Mouse (Mus musculus) stomach, embryonic 15.5 days (tissue): ENCODE results near the gene Icam5. TPM values are rescaled to one million over a fixed set of nuclear protein-coding genes. Genes with fewer than 3 reads are reported as not detected.

Experiments
- ATAC-seq: fragments of 200-750 bp; cut with Nextera tagmentation; 2 replicates; pipeline ENCODE4 v1.8.0; 2017; ENCODE audit warnings: low read depth, moderate number of reproducible peaks, moderate TSS enrichment; ENCODE audit not compliant: insufficient read depth, low FRiP score
- H3K27ac ChIP-seq: fragments of 300-500 bp; sonication (generic); 2 replicates; pipeline ENCODE4 v1.5.1; 2015; ENCODE audit warnings: mild to moderate bottlenecking, inconsistent platforms
- H3K27me3 ChIP-seq: fragments of 300-500 bp; sonication (generic); replicated peaks from 2 replicates; pipeline ENCODE4 v1.6.1; 2015; ENCODE audit warnings: inconsistent platforms
- H3K36me3 ChIP-seq: fragments of 300-500 bp; sonication (generic); 2 replicates; pipeline ENCODE4 v1.6.1; 2015; ENCODE audit warnings: inconsistent platforms
- H3K4me1 ChIP-seq: fragments of 300-500 bp; sonication (generic); 2 replicates; pipeline ENCODE4 v1.6.1; 2015; ENCODE audit warnings: inconsistent platforms
- H3K4me2 ChIP-seq: fragments of 300-500 bp; sonication (generic); 2 replicates; pipeline ENCODE4 v1.6.1; 2015; ENCODE audit warnings: mild to moderate bottlenecking, inconsistent platforms
- H3K4me3 ChIP-seq: fragments of 300-500 bp; sonication (generic); replicated peaks from 2 replicates; pipeline ENCODE4 v1.5.1; 2015; ENCODE audit warnings: inconsistent platforms
- H3K9ac ChIP-seq: fragments of 300-500 bp; sonication (generic); 2 replicates; pipeline ENCODE4 v1.6.1; 2015; ENCODE audit warnings: inconsistent platforms
- H3K9me3 ChIP-seq: fragments of 300-500 bp; sonication (generic); 2 replicates; pipeline ENCODE4 v1.6.1; 2016; ENCODE audit warnings: inconsistent platforms
- WGBS: fragments of 180-500 bp; shearing (Covaris S2); methylation state at CpG from one replicate; pipeline ENCODE4 v1.1.7; 2015; 5-methylcytosine and 5-hydroxymethylcytosine counted together
- microRNA counts: library from miRNA; unstranded; fragments of <30 nt; microRNA quantifications from one replicate; lab custom pipeline; 2016
- microRNA-seq: library from miRNA; unstranded; fragments of <30 nt; microRNA quantifications from one replicate; pipeline ENCODE4, GENCODE M21; 2016
- polyA plus RNA-seq: library from polyadenylated mRNA; unstranded; fragments of >200 nt; fragmentation: Nextera tagmentation; extraction: Ambion mirVana; gene quantifications from 2 replicates; pipeline ENCODE4 v1.2.1, GENCODE M21; 2015

Icam5 gene
- polyA plus RNA-seq, 1 experiment from 2014 or later = 0.21 TPM

- H3K4me1 ChIP-seq = no peaks in the 10 kb centered on the region
- H3K9me3 ChIP-seq = no peaks in the 10 kb centered on the region
- no peak for ATAC-seq
- H3K4me3 ChIP-seq = no peak overlapping the region
- no peaks in the 10 kb centered on the region for H3K27me3 ChIP-seq
- H3K36me3 ChIP-seq = peaks cover 83% of the 10 kb centered on the region
- no peak overlapping the region for H3K9ac ChIP-seq
- H3K4me2 ChIP-seq = no peak overlapping the region
- H3K27ac ChIP-seq = no peak overlapping the region
- WGBS = 89% methylated on average over 9 of the region's 9 CpGs
These were observed 49.3 kb downstream of the Icam5 start for GRCm38 (mm10) chr9:21081127-21081526.

- Histone ChIP-seq H3K9me3 (no peaks in the 10 kb centered on the region), H3K27ac (no peak overlapping the region), H3K9ac (no peak overlapping the region), H3K4me2 (no peak overlapping the region), H3K4me1 (no peaks in the 10 kb centered on the region), H3K27me3 (no peaks in the 10 kb centered on the region), H3K4me3 (no peak overlapping the region), H3K36me3 (peaks cover 81% of the 10 kb centered on the region)
- ATAC-seq = no peak
- 85% methylated on average over 3 of the region's 3 CpGs for WGBS
These were observed 51.5 kb downstream of the Icam5 start for GRCm38 (mm10) chr9:21083324-21083723.

MicroRNAs within 50 kb of the gene (microRNA counts, 519-probe panel; counts per million panel counts)
- 2,583 counts per million, percentile 61 among the panel's probes with 10 or more counts for microRNA mmu-miR-1900 (lab: Ali Mortazavi, UCI)

Small RNA genes within 50 kb of the gene (microRNA-seq; reads per million reads assigned to microRNA genes)
- not detected for gene Mir1900
- gene Mir7082 = not detected

Other genes with a start within 250 kb of the Icam5 start
- gene Col5a3, start 217.0 kb upstream of the Icam5 start, polyA plus RNA-seq = 3.2 and 3.5 TPM in 2 replicates
- gene Rdh8, start 213.6 kb upstream of the Icam5 start, polyA plus RNA-seq = not detected in 2 replicates
- gene A230050P20Rik, start 163.4 kb upstream of the Icam5 start, polyA plus RNA-seq = 20.7 and 21.2 TPM in 2 replicates
- 7.5 and 8.1 TPM in 2 replicates for gene Angptl6, start 152.3 kb upstream of the Icam5 start, polyA plus RNA-seq
- gene Ppan, start 143.9 kb upstream of the Icam5 start, polyA plus RNA-seq = 80.9 and 81.3 TPM in 2 replicates
- gene Eif3g, start 133.4 kb upstream of the Icam5 start, polyA plus RNA-seq = 283 and 327 TPM in 2 replicates
- gene Dnmt1, start 72.2 kb upstream of the Icam5 start, polyA plus RNA-seq = 74.7 and 76.0 TPM in 2 replicates
- 39.4 and 40.1 TPM in 2 replicates for gene S1pr2, start 55.3 kb upstream of the Icam5 start, polyA plus RNA-seq
- 129 and 133 TPM in 2 replicates for gene Mrpl4, start 29.3 kb upstream of the Icam5 start, polyA plus RNA-seq
- 10.9 and 11.3 TPM in 2 replicates for gene Icam1, start 16.1 kb upstream of the Icam5 start, polyA plus RNA-seq
- gene Icam4, start 2.7 kb upstream of the Icam5 start, polyA plus RNA-seq = 6.6 and 16.2 TPM in 2 replicates
- 0.73 TPM in 1 of 2 replicates, not detected in the other for gene Zglp1, start 35.0 kb downstream of the Icam5 start, polyA plus RNA-seq
- gene Gm49373, start 41.0 kb downstream of the Icam5 start, polyA plus RNA-seq = 0.58 and 0.82 TPM in 2 replicates
- gene Fdx1l, start 41.5 kb downstream of the Icam5 start, polyA plus RNA-seq = 57.6 and 58.0 TPM in 2 replicates
- gene Gm38431, start 59.9 kb downstream of the Icam5 start, polyA plus RNA-seq = 1.6 and 1.7 TPM in 2 replicates
- 48.3 and 60.9 TPM in 2 replicates for gene Raver1, start 59.9 kb downstream of the Icam5 start, polyA plus RNA-seq
- gene Tyk2, start 99.2 kb downstream of the Icam5 start, polyA plus RNA-seq = 13.6 and 15.8 TPM in 2 replicates
- gene Cdc37, start 117.9 kb downstream of the Icam5 start, polyA plus RNA-seq = 284 and 293 TPM in 2 replicates
- gene Pde4a, start 133.6 kb downstream of the Icam5 start, polyA plus RNA-seq = 5.9 and 6.2 TPM in 2 replicates
- 61.1 and 61.6 TPM in 2 replicates for gene Keap1, start 207.3 kb downstream of the Icam5 start, polyA plus RNA-seq
- gene S1pr5, start 216.4 kb downstream of the Icam5 start, polyA plus RNA-seq = 0.93 and 1.6 TPM in 2 replicates
- gene Atg4d, start 233.2 kb downstream of the Icam5 start, polyA plus RNA-seq = 49.9 and 51.3 TPM in 2 replicates